Mouse (Mus musculus) stomach, embryonic 16.5 days (tissue): ENCODE data around the gene Fancm. TPM values are rescaled to one million over a fixed set of nuclear protein-coding genes. Genes with fewer than 3 reads are reported as not detected.

Experiments
- ATAC-seq: fragments of 200-750 bp; cut with Nextera tagmentation; 2 replicates; pipeline ENCODE4 v1.8.0; 2017; ENCODE audit warnings: moderate number of reproducible peaks, moderate TSS enrichment; ENCODE audit not compliant: insufficient read depth, low FRiP score
- H3K27ac ChIP-seq: fragments of 300-500 bp; sonication (generic); 2 replicates; pipeline ENCODE4 v1.5.1; 2014; ENCODE audit warnings: low read length
- H3K27me3 ChIP-seq: fragments of 300-500 bp; sonication (generic); 2 replicates; pipeline ENCODE4 v1.6.1; 2014; ENCODE audit warnings: low read length, control low read depth, mixed read lengths; ENCODE audit not compliant: control insufficient read depth, insufficient read depth
- H3K36me3 ChIP-seq: fragments of 300-500 bp; sonication (generic); 2 replicates; pipeline ENCODE4 v1.6.1; 2014; ENCODE audit warnings: low read length; ENCODE audit not compliant: control insufficient read depth, insufficient read depth
- H3K4me1 ChIP-seq: fragments of 300-500 bp; sonication (generic); 2 replicates; pipeline ENCODE4 v1.6.1; 2014; ENCODE audit warnings: low read length, control low read depth, mixed read lengths; ENCODE audit not compliant: control insufficient read depth, insufficient read depth
- H3K4me2 ChIP-seq: fragments of 300-500 bp; sonication (generic); 2 replicates; pipeline ENCODE4 v1.6.1; 2014; ENCODE audit warnings: low read depth, low read length, mixed read lengths
- H3K4me3 ChIP-seq: fragments of 300-500 bp; sonication (generic); replicated peaks from 2 replicates; pipeline ENCODE4 v1.5.1; 2014; ENCODE audit warnings: mild to moderate bottlenecking, low read length
- H3K9ac ChIP-seq: fragments of 300-500 bp; sonication (generic); 2 replicates; pipeline ENCODE4 v1.6.1; 2014; ENCODE audit warnings: low read length
- H3K9me3 ChIP-seq: fragments of 300-500 bp; sonication (generic); replicated peaks from 2 replicates; pipeline ENCODE4 v1.6.1; 2016; ENCODE audit warnings: low read length, control low read depth; ENCODE audit not compliant: control insufficient read depth
- WGBS: fragments of 180-500 bp; shearing (Covaris S2); extraction: QIAGEN DNeasy Blood & Tissue Kit; methylation state at CpG from one replicate; pipeline ENCODE4 v1.1.7; 2014; 5-methylcytosine and 5-hydroxymethylcytosine counted together
- polyA plus RNA-seq: library from polyadenylated mRNA; unstranded; fragments of >200 nt; fragmentation: Nextera tagmentation; extraction: Ambion mirVana; gene quantifications from 2 replicates; pipeline ENCODE4 v1.2.1, GENCODE M21; 2015

Gene Fancm
- polyA plus RNA-seq, 1 experiment from 2014 or later: 4.3 TPM

- Histone ChIP-seq H3K36me3 (peaks cover 14% of the 10 kb centered on the region), H3K27ac (no peak overlapping the region), H3K9ac (no peak overlapping the region), H3K4me2 (no peak overlapping the region), H3K9me3 (no peaks in the 10 kb centered on the region), H3K27me3 (no peaks in the 10 kb centered on the region), H3K4me3 (no peak overlapping the region), H3K4me1 (no peaks in the 10 kb centered on the region)
- WGBS: 58% methylated on average over 3 of the region's 3 CpGs
- no peak for ATAC-seq
Observed at GRCm38 (mm10) chr12:65066234-65066633, 9.2 kb upstream of the Fancm start.

GRCm38 (mm10) chr12:65068409-65068808, 7.0 kb upstream of the Fancm start:
- H3K4me1 ChIP-seq: 0 out of 2 replicates have a peak, but pooled peaks cover 3% of the 10 kb centered on the region
- peaks cover 3% of the 10 kb centered on the region for H3K36me3 ChIP-seq
- whole genome bisulfite sequencing: 58% methylated on average over 4 of the region's 4 CpGs
- no peak overlapping the region for H3K4me3 ChIP-seq
- H3K27ac ChIP-seq: no peak overlapping the region
- no peaks in the 10 kb centered on the region for H3K27me3 ChIP-seq
- H3K4me2 ChIP-seq: no peak overlapping the region
- no peaks in the 10 kb centered on the region for H3K9me3 ChIP-seq
- no peak overlapping the region for H3K9ac ChIP-seq
- ATAC-seq: no peak

GRCm38 (mm10) chr12:65072911-65073610, 2.3 kb upstream of the Fancm start:
- Histone ChIP-seq H3K9ac (peak overlapping the region; percentile 93), H3K4me2 (peak overlapping the region; percentile 94), H3K9me3 (no peaks in the 10 kb centered on the region), H3K4me3 (peak overlapping the region; percentile 77), H3K27me3 (no peaks in the 10 kb centered on the region), H3K4me1 (peaks cover 19% of the 10 kb centered on the region), H3K27ac (peak overlapping the region; percentile 93), H3K36me3 (no peaks in the 10 kb centered on the region; the same call in 1 of the 2 replicates)
- peak; percentile 41 for ATAC-seq
- WGBS: 3% methylated on average over 21 of the region's 21 CpGs

GRCm38 (mm10) chr12:65073611-65074178, 1.7 kb upstream of the Fancm start, which contains the start of gene Fkbp3:
Gene Fkbp3 (minus strand): TSS chr12:65074007.
- H3K27me3 ChIP-seq: no peaks in the 10 kb centered on the region
- H3K9me3 ChIP-seq: no peaks in the 10 kb centered on the region
- H3K36me3 ChIP-seq: no peaks in the 10 kb centered on the region; the same call in 1 of the 2 replicates
- peak; percentile 99 for ATAC-seq
- peak within 1 kb of the TSS; percentile 77 for H3K4me3 ChIP-seq
- H3K27ac ChIP-seq: peak within 1 kb of the TSS; percentile 93
- H3K9ac ChIP-seq: peak within 1 kb of the TSS; percentile 93
- peaks cover 19% of the 10 kb centered on the region for H3K4me1 ChIP-seq
- under 1% methylated on average over 49 of the region's 49 CpGs for WGBS
- peak within 1 kb of the TSS; percentile 94 for H3K4me2 ChIP-seq

GRCm38 (mm10) chr12:65074651-65075050, 752 bp upstream of the Fancm start:
- Histone ChIP-seq H3K27me3 (no peaks in the 10 kb centered on the region), H3K4me2 (peak overlapping the region; percentile 94), H3K9ac (peak overlapping the region; percentile 93; the same call in 1 of the 2 replicates), H3K36me3 (no peaks in the 10 kb centered on the region), H3K27ac (peak overlapping the region; percentile 61), H3K9me3 (no peaks in the 10 kb centered on the region), H3K4me3 (peak overlapping the region; percentile 77), H3K4me1 (peaks cover 19% of the 10 kb centered on the region)
- no peak for ATAC-seq
- 34% methylated on average over 7 of the region's 7 CpGs for WGBS

- Histone ChIP-seq H3K4me1 (peaks cover 19% of the 10 kb centered on the region), H3K36me3 (no peaks in the 10 kb centered on the region), H3K27me3 (no peaks in the 10 kb centered on the region), H3K27ac (peak overlapping the region; percentile 86), H3K4me3 (peak overlapping the region; percentile 77), H3K9ac (peak overlapping the region; percentile 88), H3K9me3 (no peaks in the 10 kb centered on the region), H3K4me2 (peak overlapping the region; percentile 94)
- WGBS: under 1% methylated on average over 41 of the region's 41 CpGs
- no peak for ATAC-seq
Observed at GRCm38 (mm10) chr12:65075733-65076310, 419 bp downstream of the Fancm start.

- H3K4me3 ChIP-seq: no peak overlapping the region
- peaks cover 19% of the 10 kb centered on the region for H3K4me1 ChIP-seq
- 67% methylated on average over 9 of the region's 9 CpGs for WGBS
- ATAC-seq: no peak
- H3K9me3 ChIP-seq: no peaks in the 10 kb centered on the region
- H3K27me3 ChIP-seq: no peaks in the 10 kb centered on the region
- H3K4me2 ChIP-seq: peak overlapping the region; percentile 94
- H3K36me3 ChIP-seq: no peaks in the 10 kb centered on the region
- no peak overlapping the region for H3K9ac ChIP-seq
- no peak overlapping the region for H3K27ac ChIP-seq
Observed at GRCm38 (mm10) chr12:65076906-65077305, 1.5 kb downstream of the Fancm start.

GRCm38 (mm10) chr12:65108746-65109145, 33.3 kb downstream of the Fancm start:
- H3K4me3 ChIP-seq: no peak overlapping the region
- H3K4me2 ChIP-seq: no peak overlapping the region
- H3K9me3 ChIP-seq: no peaks in the 10 kb centered on the region
- H3K36me3 ChIP-seq: 0 out of 2 replicates have a peak, but pooled peaks cover 5% of the 10 kb centered on the region
- H3K27me3 ChIP-seq: no peaks in the 10 kb centered on the region
- no peak overlapping the region for H3K27ac ChIP-seq
- no peaks in the 10 kb centered on the region for H3K4me1 ChIP-seq
- ATAC-seq: no peak
- no peak overlapping the region for H3K9ac ChIP-seq
- 86% methylated on average over 1 of the region's 1 CpGs for WGBS

GRCm38 (mm10) chr12:65111503-65111902, 36.1 kb downstream of the Fancm start:
- H3K4me3 ChIP-seq: no peak overlapping the region
- no peaks in the 10 kb centered on the region for H3K4me1 ChIP-seq
- H3K4me2 ChIP-seq: no peak overlapping the region
- 95% methylated on average over 3 of the region's 3 CpGs for WGBS
- no peak overlapping the region for H3K27ac ChIP-seq
- H3K27me3 ChIP-seq: no peaks in the 10 kb centered on the region
- ATAC-seq: no peak
- H3K9me3 ChIP-seq: no peaks in the 10 kb centered on the region
- no peak overlapping the region for H3K9ac ChIP-seq
- 0 out of 2 replicates have a peak, but pooled peaks cover 4% of the 10 kb centered on the region for H3K36me3 ChIP-seq
